Mouse (Mus musculus) adipocyte (in vitro differentiated cells): ENCODE measurements at regions not wholly inside any gene's neighbourhood (a gene's known extent, or its start where the extent isn't known, plus 50 kb on each side); places are given as distances from the start of the nearest gene placed in this dataset.

Experiments used
- DNase-seq: peaks from one replicate; pipeline ENCODE4 v3.0.0-alpha.2; 2016; ENCODE audit warnings: low spot score

DNA sequence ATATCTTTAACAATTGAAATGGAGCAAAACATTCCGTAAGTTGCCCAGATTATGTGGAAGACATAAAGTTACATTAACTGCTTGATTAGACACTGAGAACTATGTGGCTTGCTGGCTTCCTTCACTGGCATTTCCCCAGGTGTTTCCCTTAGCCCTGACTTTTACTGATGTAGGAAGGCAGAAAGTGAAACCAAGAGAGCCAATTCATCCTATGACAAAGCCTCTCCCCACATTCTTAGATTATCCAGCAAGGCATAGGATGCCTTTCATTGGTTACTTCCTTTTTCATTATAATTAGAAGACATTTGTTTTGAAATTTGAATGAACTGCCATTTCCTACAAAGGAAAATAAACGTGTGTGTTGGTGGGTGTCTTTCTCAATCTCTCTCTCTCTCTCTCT, 72.1 kb downstream of the Cdc42ep3 start:
- DNase-seq, result no peak

DNA sequence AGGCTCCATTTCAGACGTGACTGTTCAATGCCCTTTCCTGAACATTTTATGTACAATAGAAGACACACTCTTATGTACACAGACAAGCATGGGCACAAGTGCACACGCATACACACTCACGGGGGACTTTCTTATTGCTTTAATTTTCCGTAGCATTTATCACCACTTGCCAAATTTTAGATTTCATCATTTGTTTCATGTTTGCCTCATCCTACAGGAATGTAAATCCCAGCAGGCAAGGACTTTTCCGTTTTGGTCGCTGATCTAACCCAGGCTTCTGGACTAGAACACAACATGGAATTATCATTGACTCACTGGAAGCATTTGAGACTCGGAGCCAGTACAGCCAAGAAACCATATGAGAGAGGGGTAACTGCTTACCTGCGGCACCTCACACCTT, 81.3 kb downstream of the Cdc42ep3 start:
- no peak for DNase-seq

DNA sequence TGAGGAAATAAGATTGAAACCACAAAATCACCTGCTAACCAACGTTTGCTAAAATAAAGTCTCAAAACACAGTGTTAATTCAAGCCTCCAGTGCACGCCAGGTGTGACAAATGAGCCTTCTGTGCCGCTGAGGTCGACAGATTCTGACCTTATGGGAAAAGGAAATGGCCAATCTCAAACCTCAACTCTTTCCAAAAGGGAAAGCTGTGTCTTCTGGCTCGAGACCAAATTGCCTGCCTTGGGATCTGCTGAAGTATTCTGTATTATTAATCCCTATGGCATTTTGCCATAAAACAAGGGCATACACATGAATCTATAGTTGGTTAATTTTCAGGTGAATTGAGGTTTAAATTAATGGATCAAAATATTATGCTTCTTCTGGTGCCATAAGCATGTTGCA, 95.2 kb downstream of the Cdc42ep3 start:
- DNase-seq, result no peak

DNA sequence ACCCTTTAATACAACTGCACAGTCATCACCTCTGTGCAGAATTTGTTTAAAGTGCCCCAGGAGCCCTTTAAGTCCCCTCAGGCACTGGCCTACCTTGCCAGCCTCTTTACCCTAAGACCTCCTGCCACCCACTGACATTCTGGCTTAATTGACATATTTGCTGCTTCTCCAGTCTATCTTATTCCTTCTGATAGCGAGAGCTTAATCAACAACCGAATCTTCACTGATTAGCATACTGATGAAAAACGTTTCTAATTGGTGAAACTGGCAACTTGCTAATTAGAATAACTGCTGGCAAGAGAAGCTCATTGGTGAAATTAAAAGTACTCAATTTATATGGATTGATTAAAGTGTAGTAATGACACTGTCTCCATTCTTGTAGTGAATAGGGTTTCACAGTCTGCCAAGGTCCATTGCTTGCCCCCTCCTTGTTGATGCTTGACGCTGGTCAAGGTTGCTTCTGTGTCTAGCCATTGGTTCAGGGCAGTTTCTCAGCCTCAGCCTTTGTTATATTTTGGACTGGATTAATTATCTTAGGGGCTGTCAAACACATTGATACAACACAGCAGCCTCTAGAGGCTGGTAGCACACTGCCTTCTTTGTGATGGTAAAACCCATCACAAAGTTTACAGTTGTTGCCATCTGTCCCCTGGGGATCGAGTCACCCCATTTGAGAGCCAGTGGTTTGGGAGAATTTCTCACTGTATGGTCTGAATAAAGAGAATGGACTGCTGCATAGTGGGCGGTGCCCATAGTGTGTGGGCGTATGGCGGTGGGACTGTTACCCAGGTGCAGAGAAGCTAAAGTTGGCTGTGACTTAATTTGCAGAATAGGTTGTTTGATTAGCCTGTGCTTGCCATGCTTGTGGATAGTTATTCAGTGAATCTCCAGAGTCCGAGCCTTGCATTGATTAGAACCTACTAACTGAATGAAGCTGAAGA, 107.7 kb downstream of the Cdc42ep3 start:
- no peak for DNase-seq

DNA sequence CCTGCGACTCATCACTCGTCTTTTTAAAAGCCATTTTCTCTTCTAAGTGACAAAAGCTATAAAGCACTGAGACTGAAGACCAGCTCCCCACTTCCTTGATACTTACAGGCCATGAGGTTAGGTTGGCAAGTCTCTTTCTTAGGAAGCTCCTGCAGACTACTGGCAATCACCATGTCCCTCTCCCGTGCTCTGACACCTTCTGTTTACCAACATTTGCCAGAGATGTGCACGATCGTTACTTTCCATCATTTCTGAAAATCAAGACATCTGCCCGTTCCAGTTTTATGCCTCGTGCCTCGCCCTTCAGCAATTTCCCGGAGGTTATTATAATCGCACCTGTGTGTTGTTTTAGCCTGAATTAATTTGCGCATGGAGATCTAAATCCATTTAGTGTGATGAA, 110.8 kb downstream of the Cdc42ep3 start:
- DNase-seq, result no peak

DNA sequence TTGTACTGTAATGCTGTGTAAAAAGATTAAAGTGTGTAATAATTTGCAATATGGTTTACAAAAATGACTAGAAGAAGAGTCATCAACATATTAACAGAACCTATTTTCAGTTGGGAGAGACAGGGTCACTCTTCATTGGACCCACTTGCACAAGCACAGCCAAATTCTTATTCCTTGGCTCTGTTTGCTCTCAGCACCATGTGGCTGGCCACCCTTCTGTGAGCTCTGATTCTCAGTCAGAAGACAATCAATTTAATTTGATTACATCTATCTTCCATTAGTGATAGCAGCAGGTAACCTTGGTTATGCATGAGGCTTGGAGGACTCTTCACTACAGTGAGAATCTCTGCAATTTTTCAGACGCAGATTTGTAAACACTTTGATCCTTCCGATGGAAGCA, 111.5 kb downstream of the Cdc42ep3 start:
- DNase-seq, result no peak

DNA sequence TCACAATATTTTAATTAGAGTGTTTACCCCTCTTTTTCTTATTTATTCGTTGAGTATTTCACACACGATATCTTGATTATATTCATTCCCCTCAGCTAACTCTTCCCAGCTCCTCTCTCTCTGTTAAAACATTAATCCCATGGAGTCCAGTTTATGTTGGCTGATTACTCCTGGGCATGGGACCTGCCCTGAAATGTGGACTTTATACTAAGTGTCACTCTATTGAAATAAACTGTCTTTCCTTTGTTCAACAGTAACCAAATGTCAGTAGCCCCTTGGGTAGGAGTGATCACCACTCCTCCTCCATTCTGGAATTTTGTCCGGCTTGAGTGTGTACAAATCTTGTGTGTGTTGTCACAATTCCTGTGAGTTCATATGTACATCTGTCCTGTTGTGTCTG, 113.4 kb downstream of the Cdc42ep3 start:
- DNase-seq, result no peak

DNA sequence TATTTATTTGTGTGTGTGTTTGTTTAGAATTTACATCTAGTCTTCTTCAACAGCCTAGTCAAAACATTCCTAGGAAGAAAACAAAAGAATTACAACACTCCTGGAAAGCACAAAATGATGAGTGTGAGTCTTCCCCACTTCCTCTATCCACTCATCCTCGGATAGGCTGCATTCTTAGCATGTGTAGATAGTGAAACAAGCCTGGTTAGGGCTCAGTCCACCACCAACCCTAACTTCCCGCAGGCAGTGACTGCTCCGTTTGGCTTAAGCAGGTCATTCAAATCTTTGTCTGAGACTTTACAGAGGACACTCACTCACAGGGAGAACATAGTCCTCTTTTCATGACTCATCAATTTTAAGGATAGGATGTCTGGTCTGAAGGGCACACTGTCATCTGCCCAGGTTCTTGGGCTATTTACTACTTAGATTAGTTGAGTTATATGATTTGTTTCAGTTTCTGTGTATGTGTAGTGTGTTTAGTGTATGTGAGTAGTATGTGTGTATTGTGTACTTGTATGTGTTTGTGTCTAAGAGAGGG, 118.6 kb downstream of the Cdc42ep3 start:
- no peak for DNase-seq

DNA sequence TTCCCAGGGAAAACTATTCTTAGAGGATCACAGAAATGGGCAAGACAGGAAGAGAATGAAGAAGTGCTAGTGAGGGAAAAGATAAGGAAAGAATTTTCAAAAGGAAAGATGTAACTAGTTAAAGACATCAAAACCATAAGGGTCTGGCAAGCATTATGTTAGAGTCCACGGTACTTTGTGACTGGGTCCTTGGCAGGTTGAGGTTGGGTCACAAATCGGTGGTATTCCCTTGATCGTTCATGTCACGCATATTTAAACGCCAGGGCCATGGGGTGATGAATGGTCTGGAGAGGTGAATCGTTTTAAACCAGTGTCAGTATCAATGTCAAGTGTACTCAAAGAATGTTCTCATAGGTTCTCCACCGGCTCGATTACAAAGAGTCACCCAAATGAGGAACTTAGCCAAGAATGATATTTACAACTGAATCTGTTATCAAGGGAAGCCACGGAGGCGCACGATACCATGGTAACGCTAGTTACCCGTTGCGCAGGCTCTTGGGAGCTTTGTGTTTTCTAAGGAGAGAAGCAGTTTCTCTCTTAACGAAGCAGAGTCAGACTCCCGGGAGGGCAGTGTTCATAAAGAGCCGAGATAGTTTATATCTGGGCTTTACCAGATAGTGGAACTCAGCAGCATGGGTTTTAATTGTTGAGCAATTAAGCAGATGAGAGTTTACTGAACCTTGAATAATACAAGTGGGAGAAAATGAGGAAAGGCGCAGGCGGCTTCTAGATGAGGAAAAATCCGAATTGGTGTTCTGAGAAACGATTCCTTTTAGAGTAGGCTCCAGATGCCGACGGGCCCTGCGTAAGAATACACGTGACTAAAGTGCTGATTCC, 124.0 kb downstream of the Cdc42ep3 start:
- DNase-seq, result no peak

DNA sequence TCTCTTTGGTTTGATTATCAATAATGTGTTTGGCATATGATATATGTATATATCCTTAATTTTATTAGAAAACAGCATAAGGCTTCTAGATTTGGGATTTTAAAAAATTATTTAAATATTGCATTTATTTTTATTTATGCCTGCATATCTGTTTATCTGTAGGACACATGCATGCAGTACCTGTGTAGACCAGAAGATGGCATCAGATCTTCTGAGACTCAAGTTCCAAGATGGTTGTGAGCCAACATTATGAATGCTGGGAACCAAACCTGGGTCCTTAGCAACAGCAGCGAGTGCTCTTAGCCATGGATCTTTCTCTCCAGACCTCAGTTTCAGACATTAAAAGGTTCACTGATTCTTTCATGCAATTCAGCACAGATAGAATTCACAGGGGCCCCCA, 148.3 kb downstream of the Cdc42ep3 start:
- no peak for DNase-seq

DNA sequence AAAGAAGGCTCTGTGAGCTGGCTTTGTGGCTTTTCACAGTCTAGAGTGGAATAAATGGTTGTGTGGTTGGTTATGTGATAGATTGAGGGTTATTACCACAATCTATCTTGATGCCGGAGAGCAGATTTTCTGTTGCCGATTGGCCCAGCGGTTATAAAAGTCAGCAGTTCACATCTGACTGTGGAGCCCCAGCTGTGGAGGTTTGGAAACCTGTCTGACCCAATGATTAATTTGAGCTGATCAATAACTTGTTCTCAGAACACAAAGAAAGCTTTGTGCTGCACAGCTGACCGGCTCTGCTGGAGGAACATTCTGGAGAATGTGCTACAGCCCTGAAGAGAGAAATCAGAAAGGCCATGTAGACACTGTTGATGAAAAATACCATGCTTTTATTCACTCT, 148.8 kb downstream of the Cdc42ep3 start:
- DNase-seq, result no peak

DNA sequence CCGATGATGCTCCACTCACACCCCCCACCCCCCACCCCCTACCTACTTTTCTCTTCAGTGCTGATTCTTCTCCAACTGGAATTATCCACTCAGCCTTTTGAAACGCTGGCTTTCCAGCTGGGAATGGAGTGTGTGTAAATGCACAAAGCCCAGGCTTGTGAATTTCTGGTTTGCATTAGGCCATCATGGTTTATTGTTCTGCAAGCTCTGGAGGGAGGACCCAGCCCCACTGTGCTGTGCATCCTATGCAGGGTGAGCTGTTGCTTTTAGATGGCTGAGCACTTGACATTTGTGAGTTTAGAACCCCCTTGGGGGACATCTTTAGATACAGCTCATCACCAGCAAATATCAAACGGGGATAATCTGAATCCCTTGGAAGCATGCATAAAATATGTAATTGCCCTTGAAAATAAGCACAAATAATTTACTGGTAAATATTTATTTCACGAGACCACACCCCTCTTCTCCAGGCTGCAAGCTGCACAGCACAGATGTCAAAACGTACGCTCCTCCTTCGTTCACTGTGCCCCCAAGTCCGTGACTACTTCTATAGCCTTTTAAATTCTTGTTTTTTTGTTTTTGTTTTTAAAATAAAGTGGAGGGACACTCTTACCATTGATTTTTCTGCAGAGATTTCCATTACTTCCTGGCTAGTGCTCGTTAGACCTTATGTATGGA, 148.2 kb downstream of the Qpct start:
- DNase-seq, result no peak

DNA sequence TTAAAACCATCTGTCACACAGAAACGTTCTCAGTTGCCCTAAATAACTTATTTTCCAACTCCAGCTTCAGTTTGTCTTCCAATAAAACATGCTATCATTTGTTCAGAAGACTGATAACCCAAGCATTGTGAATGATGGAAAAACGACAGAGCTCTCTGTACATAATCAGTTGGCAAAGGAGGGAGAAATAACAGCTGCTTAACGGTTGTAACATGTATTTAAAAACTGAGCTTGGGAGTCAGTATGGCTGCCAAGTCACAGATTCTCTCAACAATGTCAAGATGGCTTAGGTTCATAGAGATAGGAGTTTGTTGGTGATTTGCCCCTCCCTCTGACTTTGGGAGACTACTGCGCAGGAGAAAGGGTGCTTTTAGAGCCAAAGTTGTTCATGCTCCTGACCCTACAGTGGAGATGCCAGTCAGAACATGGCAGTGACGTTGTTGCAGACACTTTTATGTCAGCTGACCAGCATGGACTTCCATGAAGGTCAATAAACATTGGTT, 140.2 kb downstream of the Qpct start:
- no peak for DNase-seq

DNA sequence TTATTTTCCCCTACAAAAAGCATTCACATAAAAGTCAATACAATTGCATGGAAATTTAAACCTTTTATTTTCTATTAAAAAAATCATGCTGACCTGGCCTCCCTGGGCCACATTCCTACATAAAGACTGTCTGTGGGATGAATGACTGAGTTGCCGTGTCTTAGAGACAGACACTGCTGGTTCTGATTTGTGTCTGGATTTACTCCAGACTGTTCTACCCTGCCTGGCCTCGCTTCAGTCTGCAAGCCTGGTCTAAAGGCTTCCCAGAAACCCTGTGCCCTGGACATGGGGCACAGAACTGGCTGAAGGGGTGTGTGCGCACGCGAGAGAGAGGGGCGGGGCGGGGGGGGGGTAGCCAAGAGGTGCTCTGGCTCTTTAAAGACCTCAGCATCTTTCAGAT, 136.6 kb downstream of the Qpct start:
- no peak for DNase-seq

DNA sequence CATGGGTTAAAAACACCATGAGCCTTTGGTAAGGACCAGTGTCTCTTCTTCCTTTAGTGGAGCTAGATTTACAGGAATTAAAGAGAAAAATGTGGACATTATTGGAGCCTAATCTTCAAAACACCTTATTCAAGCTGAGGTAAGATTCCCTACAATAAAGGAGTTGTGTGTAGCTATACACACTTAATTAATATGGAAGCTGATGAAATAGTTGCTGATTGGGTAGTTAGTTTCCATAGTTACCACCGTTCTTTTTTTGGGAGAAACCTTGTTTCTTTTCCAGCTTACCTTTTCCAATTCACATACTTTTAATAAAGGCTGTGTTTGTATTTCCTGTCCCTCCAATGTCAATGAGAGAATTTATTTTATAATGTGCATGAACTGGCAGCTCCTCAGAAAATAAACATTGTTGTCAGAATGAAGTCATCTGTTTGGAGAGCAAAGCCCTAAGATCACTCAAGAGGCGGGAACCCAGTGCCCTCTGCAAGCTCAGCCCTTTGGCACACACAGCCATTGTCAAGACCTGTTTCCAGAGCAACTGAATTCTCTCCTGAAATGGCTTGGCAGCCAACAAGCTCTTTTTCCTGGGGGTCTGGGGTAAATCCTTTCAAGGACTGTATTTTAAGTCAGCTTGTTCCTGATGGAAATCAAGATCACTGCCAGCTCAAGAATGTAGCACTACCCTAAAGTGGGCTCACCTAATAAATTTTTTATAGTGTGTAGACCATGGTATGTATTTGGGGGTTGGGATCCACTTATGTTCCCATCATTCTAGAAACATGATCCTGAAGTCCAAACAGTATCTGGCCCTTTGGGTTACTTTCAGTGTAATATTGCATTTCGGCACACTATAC, 128.8 kb downstream of the Qpct start:
- DNase-seq, result peak; percentile 82

DNA sequence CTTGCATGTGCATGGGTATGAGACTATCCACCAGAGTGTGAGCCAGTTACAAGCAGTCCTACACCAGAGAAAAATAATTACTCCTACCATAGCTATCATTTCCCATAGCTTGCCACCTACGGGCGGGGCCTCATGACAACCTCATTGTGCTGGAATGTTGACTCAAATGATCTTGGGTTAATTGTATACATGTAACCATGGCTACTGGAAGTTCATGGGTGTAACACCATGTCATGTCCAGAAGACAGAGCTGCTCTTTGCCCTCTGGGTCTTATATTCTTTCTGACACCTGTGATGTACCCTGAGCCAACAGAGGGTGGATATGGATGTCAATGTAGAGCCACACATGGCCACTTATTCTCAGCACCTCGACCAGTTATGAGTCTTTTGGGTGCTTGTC, 125.6 kb downstream of the Qpct start:
- no peak for DNase-seq

DNA sequence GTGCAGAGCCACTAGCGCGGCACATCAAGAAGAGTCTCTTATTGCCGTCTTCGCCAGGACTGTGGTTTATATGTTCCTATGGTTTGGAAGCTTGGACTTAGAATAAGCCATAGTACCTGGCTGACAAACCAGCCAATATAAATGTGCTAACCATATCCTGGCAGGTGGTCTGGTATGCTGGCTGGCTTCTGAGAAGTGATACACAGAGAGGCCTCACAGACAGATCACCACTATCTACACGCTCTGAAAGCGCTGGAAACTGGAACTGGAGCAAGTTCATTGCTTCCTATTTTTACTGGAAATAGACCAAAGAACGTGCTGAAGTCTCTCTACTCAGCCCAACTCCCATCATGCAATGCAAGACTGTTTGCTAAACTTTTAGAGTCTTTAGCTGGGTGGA, 124.7 kb downstream of the Qpct start:
- DNase-seq, result no peak

DNA sequence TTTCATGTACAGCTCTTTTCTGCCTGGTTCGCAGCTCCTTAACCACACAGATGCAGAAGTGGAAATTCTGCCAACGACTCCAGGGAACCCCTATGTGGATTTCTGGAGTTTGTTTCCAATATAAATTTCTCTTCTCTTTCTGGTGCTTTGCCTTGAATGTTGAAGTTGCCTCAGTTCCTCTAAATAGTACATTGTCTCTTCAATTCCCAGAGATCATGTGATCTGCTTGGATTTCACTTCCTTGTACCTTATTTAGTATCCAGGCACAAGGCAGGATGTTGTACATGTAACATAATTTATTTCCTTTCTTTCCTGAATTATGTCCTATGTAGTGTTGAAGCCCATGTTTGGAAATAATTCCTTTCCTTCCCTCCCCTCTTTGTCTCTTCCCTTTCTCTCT, 123.7 kb downstream of the Qpct start:
- DNase-seq, result no peak

DNA sequence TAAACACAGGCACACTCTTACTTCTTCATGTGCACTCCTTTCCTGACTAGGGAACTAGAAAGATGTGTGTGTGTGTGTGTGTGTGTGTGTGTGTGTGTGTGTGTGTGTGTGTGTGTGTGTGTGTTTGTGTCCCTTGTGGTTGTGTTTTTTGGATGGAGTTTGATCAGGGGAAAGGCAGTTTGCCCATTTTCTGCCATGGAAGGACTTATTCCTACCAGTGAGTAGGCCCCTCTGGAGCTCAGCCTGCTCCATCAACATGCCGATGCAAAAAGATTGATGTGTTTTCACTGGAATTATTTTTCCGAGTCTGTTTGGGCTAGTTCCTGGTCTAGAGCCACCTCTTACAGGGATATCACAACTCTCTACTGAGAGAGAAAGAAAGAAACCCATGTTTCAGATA, 120.6 kb downstream of the Qpct start:
- peak; percentile 71 for DNase-seq

DNA sequence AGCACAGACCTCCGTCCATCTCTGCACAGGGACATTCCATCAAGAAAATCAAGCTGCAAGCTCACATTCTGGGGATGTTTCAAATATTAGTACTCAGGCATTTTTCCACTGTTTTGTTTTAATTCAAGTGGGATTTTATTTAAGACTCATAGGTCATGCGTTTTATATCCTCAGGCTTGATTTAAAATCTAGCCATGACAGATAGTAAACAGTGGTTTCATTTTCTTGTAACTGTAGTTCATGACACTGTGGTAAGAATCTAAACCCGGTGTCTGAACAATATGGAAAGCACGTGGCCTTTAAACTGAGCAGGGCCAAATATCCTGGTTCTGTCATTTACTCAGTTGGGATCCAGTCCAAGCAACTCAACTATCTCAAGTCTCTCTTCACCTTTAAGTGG, 119.0 kb downstream of the Qpct start:
- DNase-seq, result no peak

DNA sequence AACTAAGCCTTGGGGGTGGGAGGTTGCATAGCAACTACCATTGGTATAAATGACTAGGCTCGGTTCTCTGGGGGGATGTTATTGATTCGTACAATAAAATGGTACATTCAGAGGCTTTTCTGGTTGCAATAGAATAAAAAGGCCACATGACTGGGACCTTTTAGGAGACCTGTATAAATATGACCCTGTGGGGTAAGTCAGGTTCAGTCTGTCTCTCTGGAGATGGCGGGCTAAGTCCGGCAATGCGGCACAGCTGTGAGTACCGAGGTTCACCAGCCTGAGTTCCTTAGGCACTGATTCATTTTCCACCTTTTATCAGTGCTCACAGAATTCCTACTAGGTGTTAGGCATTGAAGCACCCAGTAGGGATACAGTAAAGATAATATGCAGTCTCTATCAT, 115.5 kb downstream of the Qpct start:
- DNase-seq, result no peak
